Mouse (Mus musculus) 3T3-L1 (cell line): ENCODE measurements around the gene Anpep.
"Not testable (repeated sequence)": the region's sequence is repeated elsewhere in the genome, so short reads cannot be mapped to it uniquely, and the experiment has no call there.

Experiments
- DNase-seq: peaks from one replicate; pipeline ENCODE4 v3.0.0-alpha.2; 2015; ENCODE audit warnings: low read depth, low spot score

The Anpep gene

DNA sequence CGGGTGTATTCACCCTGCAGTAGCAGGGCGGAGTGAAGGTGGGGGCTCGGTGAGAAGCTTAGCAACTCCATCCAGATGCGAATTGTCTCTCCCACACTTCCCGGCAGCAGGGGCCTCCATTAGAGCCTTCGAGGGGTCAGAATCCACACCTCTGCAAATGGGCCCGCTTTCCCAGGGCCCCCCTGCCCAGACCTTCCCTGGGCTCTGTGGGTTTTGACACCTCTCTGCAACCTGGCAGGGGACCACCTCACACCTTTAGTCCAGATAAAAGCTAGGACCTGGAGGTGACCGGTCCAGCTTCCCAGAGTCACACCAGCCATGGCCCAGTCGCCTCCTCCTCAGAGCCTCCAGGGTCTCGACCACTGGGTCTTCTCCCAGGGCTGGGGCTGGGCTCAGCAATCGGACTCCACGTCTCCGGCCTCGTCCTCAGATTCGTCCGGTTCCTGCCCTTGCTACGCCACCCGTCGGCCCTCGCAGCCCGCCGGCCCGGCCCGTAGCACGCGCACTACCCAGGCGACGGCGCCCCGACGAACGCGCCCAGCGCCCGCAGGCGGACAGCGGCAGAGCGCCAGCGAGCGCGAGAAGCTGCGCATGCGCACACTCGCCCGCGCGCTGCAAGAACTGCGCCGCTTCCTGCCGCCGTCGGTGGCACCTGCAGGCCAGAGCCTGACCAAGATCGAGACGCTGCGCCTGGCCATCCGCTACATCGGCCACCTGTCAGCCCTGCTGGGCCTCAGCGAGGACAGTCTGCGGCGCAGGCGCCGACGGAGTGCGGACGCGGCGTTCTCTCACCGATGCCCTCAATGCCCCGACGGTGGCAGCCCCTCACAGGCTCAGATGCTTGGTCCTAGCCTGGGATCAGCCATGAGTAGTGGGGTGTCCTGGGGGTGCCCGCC lies 50.0 kb downstream of the Anpep start, which contains the start of gene Mesp2:
Gene Mesp2, plus strand, starts transcription at position 117 of the 896 bp plus-strand sequence.
- DNase-seq: no peak

DNA sequence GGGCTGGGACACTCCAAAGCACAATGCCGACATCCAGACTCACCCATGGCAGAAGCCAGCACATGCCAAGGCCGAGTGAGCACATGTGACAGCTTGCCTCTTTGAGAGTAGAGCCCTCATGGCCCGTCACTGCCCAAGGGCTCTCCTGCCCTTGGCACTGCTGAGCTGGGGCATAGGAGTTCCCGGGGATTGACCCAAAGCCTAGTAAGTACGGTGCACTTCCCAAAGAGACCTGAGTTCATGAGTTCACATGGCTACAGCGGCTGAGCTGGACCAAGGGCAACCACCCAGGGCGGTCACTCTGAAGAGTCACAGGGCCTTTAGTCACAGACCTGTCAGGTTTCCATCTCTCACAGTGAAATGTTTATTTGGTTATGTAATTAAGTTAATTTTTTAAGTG lies 52.3 kb downstream of the Anpep start:
- DNase-seq: no peak

DNA sequence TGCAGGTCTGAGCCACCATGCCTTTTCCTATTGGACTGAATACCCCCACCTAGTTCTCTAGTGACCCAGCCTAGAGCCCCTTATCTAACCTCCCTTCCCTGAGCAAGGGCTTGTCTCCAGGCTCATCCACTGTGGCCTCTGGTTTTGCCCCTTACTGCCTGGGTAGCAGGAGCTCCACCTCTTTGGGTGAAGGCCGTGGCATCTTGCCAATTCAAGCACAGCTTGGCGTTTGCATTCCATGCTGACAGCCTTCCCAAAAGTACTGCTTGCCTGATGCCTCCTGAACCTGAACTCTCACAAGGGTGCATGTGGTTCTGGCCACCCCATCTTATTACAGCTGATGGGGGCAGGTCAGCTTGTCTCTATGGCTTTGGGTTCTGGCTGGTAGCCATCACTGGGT lies 57.0 kb downstream of the Anpep start:
- DNase-seq: peak; percentile 52

DNA sequence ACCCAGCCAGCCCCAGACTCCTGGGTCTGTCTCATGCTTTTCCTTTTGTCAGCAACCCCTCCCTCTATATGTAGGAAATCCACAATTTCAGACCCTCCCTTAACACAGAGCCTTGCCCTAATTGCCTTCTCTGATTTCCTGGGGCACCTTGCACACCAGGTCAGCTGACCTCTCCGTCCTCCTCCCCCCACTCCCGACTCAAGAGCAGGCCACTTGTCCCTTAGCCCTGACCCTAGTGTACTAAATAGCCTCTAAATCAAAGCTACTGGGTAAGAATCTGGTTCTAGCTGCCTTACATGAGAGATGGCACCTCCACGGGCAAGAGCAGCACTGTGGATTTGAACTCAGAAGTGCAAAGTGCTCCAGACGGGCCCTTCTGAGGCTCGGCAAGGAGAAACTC lies 58.8 kb downstream of the Anpep start:
- no peak for DNase-seq

DNA sequence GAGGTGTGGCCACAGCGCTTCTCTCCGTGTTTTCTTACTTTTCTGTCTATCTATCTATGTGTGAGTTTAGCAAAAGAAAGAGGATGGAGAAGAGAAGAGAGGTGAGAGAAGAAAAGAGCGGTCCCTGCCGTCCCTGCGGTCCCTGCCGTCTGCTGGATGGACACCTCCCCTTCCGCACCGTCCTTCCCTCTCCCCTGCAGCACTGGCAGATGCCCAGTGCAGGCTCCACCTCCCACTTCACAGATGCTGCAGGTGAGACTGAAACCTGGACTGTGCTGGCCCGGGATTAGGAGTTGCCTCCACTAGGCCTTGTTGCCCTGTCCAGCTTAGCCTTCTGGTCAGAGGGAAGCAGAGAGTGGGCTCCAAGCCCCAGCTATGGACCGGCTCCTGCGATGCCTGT lies 59.5 kb downstream of the Anpep start:
- no peak for DNase-seq

DNA sequence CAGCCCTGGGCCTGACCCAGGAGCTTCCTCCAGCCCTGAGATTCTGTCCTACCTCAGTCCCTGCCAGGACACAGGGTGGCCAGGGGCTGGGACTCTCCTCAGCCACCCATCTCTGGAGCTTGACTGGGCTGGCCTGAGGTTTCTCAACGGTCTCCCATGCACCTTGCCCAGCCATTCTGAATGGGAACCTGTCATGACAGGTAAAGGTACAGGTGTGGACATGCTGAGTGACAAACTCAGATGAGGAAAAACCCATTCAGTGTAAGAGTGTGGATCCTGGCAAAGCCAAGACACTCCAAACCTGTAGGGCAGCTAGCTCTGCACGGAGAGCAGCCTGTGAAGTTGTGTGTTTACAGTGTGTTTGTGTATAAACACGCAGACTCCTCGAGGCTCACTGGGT lies 60.5 kb downstream of the Anpep start:
- DNase-seq: no peak

DNA sequence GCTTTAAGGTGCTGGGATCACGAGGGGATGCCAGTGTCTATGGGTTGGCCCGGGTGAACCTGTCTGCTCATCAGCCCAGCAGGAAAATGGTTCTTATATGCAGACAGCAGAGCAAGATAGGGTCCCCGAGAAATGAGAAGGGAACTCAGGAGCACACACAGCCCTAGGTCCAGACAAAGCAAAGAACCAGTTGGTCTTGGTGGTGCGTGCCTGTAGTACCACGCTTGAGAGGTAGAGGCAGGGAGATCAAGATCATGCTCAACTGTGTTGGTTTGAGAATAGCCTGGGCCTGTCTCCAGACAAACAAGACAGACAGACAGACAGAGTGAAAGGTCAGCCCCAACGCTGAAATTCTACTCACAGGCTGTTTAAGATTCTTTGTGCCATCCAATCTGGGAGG lies 61.4 kb downstream of the Anpep start:
- peak; percentile 48 for DNase-seq

DNA sequence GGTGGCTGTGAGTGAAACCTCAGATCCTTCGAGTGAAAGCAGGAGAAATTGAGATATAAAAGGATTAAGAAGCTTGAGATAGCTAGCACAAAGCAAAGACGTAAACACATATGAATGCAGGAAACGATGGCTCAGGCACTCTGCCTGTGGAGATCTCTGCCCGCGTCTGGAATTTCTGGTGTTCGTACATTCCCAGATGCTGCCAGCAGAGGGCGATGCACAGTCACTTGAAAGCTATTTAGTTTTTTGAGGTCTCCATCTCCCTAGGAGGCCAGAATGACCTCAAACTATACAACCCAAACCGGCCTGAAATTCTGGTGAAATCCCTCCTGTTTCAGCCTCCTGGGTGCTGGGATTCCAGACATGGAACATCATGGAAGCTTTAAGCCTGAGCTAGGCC lies 61.8 kb downstream of the Anpep start:
- peak; percentile 92 for DNase-seq

DNA sequence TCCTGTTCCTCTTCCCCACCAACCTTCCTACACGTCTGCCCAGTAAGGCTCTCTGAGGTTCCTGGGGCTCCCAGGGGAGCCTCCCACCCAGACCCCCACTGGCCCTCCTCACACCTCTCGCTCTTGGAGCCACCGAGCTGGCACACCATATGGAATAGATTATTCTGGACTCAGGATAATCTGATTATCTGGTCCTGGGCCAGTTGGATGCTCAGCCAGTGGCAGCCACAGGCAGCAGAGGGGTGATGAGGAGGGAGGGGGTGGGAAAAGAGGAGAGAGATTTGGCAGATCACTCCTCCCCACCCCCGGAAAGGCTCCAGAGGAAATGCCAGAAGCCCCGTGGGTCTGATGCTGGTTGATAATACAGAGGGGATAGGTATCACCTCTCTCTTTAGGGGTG lies 62.3 kb downstream of the Anpep start:
- DNase-seq: no peak

DNA sequence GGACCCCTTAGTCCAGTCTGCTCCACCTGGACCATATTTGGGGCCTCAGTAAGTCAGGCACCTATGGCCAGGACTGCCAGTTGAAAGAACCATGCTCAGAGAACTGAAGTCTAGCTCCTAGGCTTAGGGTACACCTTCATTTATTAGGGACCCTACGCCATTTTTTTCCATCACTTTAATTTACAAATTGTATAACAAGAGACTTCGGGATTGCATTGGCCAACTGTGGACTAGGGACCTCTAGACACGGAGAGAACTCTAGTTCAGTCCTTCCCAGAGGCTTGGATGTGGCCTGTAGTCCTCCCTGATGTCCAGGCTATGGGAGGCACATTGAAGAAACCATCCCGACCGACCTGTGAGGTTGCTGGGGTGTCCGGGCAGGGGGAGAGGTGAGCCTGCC lies 67.2 kb downstream of the Anpep start, which contains the start of gene Mesp1:
Gene Mesp1, minus strand, starts transcription at position 101 of the 400 bp plus-strand sequence.
- DNase-seq: no peak

DNA sequence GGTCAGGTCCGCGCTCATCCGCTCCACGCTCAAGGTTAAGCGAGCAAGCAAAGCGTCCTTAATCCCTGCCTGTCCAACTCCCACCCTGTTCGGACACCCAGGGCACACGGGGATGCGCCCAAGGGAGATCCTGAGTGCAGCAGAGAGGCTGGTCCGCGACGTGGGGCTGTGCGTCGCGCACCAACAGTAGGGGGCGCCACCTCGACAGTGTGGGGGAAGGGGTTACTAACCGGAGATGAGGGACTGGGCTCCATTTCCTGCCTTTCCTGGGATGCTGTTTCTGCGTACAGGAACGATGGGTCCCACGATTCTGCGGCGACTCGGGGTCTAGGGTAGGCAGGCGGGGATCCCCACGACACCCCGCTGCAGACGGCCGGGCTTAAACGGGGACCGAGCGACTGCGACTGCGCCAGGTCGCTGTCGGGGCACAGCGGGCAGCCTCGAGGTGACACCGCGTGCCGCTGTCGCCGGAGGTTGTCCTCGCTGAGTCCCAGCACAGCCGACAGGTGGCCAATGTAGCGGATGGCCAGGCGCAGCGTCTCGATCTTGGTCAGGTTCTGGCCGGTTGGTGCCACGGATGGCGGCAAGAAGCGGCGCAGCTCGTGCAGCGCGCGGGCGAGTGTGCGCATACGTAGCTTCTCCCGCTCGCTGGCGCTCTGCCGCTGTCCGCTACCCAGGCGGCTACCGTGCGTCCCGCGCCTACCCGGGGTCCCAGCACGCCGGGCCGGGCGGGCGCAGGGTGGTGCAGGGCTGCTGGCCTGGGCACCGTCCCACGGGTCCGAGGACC lies 68.0 kb downstream of the Anpep start:
- DNase-seq: no peak

DNA sequence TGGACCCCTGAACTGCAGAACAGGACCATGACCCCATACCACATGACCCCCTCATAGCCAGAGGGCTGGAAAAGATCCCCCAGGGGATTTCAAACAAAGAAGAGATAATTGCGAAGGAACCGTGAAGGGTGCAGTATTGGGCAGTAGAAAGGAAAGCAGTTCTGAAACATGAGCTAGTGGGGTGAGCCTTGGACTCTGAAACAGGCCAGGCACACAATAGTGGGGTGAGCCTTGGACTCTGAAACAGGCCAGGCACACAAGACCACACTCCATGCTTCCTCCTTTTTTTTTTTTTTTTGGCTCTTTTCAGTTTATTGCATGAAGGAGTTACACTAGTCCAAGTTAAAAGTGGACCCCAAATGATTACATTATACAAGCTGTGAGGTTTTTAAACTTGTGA lies 71.0 kb downstream of the Anpep start:
- DNase-seq: not testable (repeated sequence)

DNA sequence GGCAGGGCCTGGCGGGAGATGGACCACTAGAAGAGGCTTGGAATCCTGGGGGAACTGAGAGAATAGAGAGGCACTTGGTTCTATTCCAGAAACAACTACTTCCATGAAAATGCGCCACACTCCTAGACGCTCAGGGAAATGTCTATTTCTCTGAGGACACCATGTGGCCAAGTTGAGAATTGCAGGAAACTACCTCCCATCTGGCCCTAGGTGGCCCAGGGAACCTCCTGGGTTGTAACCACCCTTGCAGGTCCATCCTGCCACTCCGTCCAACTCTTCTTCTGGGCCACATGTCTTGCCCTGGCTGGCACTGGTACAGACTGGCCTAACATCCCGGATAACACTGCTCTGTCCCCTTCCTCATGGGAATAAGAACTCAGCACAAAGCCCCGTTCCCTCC lies 74.6 kb downstream of the Anpep start:
- DNase-seq: peak; percentile 91

DNA sequence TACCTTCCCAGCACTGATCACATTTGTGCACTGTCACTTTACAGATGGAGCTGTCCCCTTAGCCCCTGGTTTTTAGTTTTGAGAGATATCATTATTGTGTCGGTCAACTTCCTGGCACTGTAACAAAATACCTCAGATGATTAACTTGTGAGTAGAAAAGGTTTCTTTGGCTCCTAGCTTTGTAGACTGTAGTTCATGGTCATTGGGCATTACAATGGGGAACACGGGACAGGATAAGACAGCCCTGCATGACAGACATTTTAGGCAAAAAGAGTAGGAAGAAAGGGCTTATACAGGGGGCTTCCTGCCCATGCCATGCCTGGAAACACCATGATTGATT lies 78.4 kb downstream of the Anpep start:
- DNase-seq: peak; percentile 37

DNA sequence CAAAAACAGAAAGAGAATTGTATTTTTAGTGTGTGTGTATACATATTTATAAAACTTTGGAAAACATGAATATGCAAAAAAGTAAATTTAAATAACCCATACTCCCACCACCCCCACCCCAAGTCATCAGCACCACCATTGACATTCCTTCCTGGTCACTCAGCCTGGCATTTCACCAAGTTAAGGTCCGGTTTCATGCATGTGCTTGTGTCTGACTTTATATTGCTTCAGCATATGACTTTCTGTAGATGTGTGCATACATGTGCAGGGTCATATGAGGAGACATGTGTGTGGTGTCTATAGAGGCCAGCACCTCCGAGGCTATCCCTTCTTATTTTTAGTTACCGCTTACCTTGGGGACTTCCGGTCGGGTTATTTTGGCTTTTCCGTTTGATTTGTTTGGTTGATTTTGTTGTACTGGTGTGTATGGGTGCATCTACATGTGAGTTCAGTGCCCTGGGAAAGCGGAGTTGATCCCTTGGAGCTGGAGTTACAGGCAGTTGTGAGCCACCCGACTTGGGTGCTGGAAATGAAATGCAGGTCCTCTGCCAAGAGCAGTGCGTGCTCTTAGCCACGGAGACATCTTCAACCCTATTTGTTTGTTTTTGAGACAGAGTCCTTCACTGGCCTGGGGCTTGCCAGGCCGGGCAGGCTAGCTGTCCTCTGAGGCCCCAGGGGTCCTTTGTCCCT lies 78.9 kb downstream of the Anpep start:
- DNase-seq: peak; percentile 75

DNA sequence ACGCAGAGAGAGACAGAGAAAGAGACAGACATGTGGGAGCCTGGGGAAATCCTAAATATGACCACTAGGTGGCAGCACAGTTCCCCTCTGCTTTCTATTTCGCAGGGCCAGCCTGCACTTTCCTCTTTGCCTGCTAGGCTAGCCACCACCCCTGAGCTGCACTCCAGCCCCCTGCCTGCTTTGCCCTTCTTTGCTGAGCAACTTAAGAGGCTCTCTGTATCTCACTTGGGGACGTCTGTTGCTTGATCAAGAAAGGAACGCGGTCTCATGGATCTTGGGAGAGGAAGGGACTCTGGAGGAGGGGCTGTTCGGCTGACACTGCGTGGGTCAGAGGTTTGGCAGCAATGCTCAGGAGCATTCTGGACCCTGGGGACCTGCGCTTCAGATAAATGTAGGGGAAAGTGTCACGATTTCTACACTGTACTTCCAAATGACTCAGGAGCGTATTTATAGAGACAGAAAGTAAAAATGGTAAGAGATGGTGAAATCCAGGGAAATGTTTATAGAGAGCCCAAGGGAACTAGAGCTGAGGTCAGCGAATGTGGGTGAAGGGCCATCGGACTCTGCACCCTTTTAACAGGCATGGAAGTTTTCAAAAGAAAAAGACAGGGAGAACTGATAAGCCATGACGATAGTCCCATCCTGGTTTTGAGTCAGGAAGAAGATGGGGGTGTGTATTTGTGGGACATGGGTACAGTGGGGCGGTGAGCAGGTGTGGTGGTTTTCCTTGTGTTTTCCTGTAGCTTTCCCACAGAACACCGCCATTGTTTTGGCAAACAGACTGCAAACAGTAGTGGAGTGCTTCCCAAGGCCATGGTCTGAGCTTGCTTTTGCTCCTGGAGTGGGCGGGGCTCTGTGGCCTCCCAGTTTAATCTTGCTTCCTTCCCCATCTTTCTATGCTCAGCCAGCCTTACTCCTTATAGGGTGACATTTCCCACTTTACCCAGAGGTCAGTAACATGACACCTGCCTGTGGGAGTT lies 79.9 kb downstream of the Anpep start:
- DNase-seq: peak; percentile 92
